In genomic region chr8:115450789-115451188, GRCm38 (mm10) we compare ENCODE assay signal across 20 mouse cellular contexts.
"Had no signal": no experiment of that assay in that cellular context is flagged by ENCODE, and none has a peak within 500 bp of the region (broad histone marks: within the 10 kb centered on the region; RNA-seq: fewer than 3 reads in every experiment).

No protein-coding gene starts in this region.

- H3K9me3 ChIP-seq: limb, embryonic 12.5 days; limb, embryonic 15.5 days; neural tube, embryonic 12.5 days; neural tube, embryonic 15.5 days had no signal

- H3K27ac ChIP-seq: limb, embryonic 12.5 days; limb, embryonic 15.5 days; liver, embryonic 14.5 days; macrophage; neural tube, embryonic 12.5 days; neural tube, embryonic 15.5 days; stomach, postnatal 0 days had no signal

- H3K36me3 ChIP-seq: limb, embryonic 12.5 days; limb, embryonic 15.5 days; neural tube, embryonic 12.5 days; neural tube, embryonic 15.5 days had no signal

- H3K27me3 ChIP-seq: limb, embryonic 12.5 days; neural tube, embryonic 12.5 days; neural tube, embryonic 15.5 days had no signal

- DNase-seq: kidney, postnatal 14 days; kidney, postnatal 4 days; left cerebral cortex, postnatal 4 days; liver, postnatal 0 days; lung, embryonic 14.5 days; midbrain, embryonic 14.5 days; right cerebral cortex, adult 18-20 months; right cerebral cortex, postnatal 14 days; right cerebral cortex, postnatal 4 days; thymus, postnatal 25 days had no signal

- ATAC-seq: liver, postnatal 0 days; lung, postnatal 0 days had no signal

- H3K4me2 ChIP-seq: limb, embryonic 12.5 days; limb, embryonic 15.5 days; liver, embryonic 11.5 days; lung, embryonic 14.5 days; midbrain, embryonic 11.5 days; neural tube, embryonic 12.5 days; neural tube, embryonic 15.5 days had no signal

- H3K9ac ChIP-seq: limb, embryonic 12.5 days; limb, embryonic 15.5 days; liver, embryonic 14.5 days; liver, postnatal 0 days; lung, embryonic 14.5 days; neural tube, embryonic 12.5 days; neural tube, embryonic 15.5 days had no signal

- H3K4me3 ChIP-seq: limb, embryonic 12.5 days; limb, embryonic 15.5 days; neural tube, embryonic 12.5 days; neural tube, embryonic 15.5 days had no signal
